Mouse (Mus musculus) bone marrow macrophage, adult 2 months (primary cell): Measurements from ENCODE around the gene Vegfa.

Experiments
- CTCF ChIP-seq: IDR thresholded peaks from 2 replicates; pipeline ENCODE4 v1.5.1; 2012; ENCODE audit warnings: low read depth, mild to moderate bottlenecking, low read length, moderate library complexity
- POLR2A ChIP-seq: IDR thresholded peaks from 2 replicates; pipeline ENCODE4 v1.6.1; 2012; ENCODE audit warnings: mild to moderate bottlenecking, low read depth, low read length, borderline replicate concordance

- TF ChIP-seq CTCF = no peak
- no peak for TF ChIP-seq POLR2A
Measured at GRCm38 (mm10) chr17:45971800-45972199, 60.4 kb downstream of the Vegfa start.
